Mouse (Mus musculus): ENCODE measurements around the gene Inpp4b. TPM values are rescaled to one million over a fixed set of nuclear protein-coding genes. Genes with fewer than 3 reads are reported as not detected.
"Not testable (repeated sequence)": the region's sequence is repeated elsewhere in the genome, so short reads cannot be mapped to it uniquely, and the experiment has no call there.

Inpp4b gene
- polyA plus RNA-seq, 1 experiment from 2014 or later, result 12.9 TPM

DNA sequence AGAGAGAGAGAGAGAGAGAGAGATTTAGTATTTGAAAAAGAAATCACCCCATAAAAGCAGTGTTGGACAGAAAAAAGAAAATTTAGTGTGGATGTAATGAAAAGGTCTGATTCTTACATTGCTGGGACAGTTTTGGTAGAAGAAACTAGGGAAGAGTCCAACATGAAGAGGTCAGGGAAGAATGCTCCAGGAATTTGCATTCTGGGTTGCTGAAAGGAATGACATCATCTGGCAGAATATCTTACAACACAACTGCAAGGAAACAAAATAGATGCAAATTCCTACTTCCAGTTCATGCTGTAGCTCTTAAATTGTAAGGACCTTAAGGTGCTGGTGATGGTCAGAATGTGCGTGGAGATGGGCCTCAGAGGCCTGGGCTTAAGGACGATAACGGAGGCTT, 650.6 kb downstream of the Inpp4b start:
- Histone ChIP-seq H3K4me2 (no peak overlapping the region), H3K27me3 (no peaks in the 10 kb centered on the region), H3K36me3 (no peaks in the 10 kb centered on the region), H3K9ac (no peak overlapping the region), H3K9me3 (no peaks in the 10 kb centered on the region), H3K4me3 (no peak overlapping the region), H3K27ac (no peak overlapping the region), H3K4me1 (0 out of 2 replicates have a peak, but pooled peaks cover 3% of the 10 kb centered on the region)
- WGBS, result 88% methylated on average over 3 of the region's 3 CpGs
- no peak for ATAC-seq (ENCODE audit: insufficient number of reproducible peaks, low FRiP score, low TSS enrichment, low read depth)

- no peak overlapping the region for H3K4me3 ChIP-seq
- WGBS, result 21% methylated on average over 3 of the region's 3 CpGs
- no peak overlapping the region for H3K27ac ChIP-seq
- no peaks in the 10 kb centered on the region for H3K9me3 ChIP-seq
- no peak overlapping the region for H3K9ac ChIP-seq
- H3K36me3 ChIP-seq, result no peaks in the 10 kb centered on the region
- H3K4me1 ChIP-seq, result 0 out of 2 replicates have a peak, but pooled peaks cover 3% of the 10 kb centered on the region
- no peak for ATAC-seq (ENCODE audit: insufficient number of reproducible peaks, low FRiP score, low TSS enrichment, low read depth)
- H3K4me2 ChIP-seq, result no peak overlapping the region
- H3K27me3 ChIP-seq, result no peaks in the 10 kb centered on the region
These were observed 653.9 kb downstream of the Inpp4b start for GRCm38 (mm10) chr8:81996239-81996638.

GRCm38 (mm10) chr8:81996823-81997222, 654.5 kb downstream of the Inpp4b start:
- no peaks in the 10 kb centered on the region for H3K27me3 ChIP-seq
- WGBS, result 27% methylated on average over 1 of the region's 1 CpGs
- no peak overlapping the region for H3K9ac ChIP-seq
- no peak overlapping the region for H3K4me2 ChIP-seq
- no peak overlapping the region for H3K27ac ChIP-seq
- no peaks in the 10 kb centered on the region for H3K36me3 ChIP-seq
- H3K9me3 ChIP-seq, result no peaks in the 10 kb centered on the region
- H3K4me1 ChIP-seq, result 0 out of 2 replicates have a peak, but pooled peaks cover 3% of the 10 kb centered on the region
- no peak overlapping the region for H3K4me3 ChIP-seq
- ATAC-seq (ENCODE audit: insufficient number of reproducible peaks, low FRiP score, low TSS enrichment, low read depth), result no peak

DNA sequence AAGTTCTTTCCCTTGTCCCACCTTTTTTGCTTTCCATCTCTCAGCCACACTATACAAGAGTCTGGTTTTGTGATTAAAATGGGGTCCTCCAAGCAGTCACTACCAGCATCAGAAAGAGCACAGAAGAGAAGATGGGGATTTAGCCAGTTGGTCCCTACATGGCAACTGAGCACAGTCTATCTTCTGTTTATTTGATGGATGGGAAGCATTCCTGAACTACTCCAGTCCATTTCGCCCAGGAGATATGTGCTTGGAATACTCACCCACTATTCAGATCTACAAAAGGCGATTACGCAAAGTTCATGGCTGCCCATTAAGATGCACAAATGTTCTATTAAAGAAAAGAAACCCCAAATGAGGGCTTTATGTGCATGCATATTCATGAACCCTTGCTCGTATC, 661.8 kb downstream of the Inpp4b start:
- H3K27ac ChIP-seq, result no peak overlapping the region
- no peak for ATAC-seq (ENCODE audit: insufficient number of reproducible peaks, low FRiP score, low TSS enrichment, low read depth)
- H3K27me3 ChIP-seq, result no peaks in the 10 kb centered on the region
- H3K9me3 ChIP-seq, result no peaks in the 10 kb centered on the region
- 93% methylated on average over 4 of the region's 4 CpGs for WGBS
- H3K4me2 ChIP-seq, result no peak overlapping the region
- H3K36me3 ChIP-seq, result no peaks in the 10 kb centered on the region
- H3K4me1 ChIP-seq, result no peaks in the 10 kb centered on the region
- H3K9ac ChIP-seq, result no peak overlapping the region
- H3K4me3 ChIP-seq, result no peak overlapping the region

DNA sequence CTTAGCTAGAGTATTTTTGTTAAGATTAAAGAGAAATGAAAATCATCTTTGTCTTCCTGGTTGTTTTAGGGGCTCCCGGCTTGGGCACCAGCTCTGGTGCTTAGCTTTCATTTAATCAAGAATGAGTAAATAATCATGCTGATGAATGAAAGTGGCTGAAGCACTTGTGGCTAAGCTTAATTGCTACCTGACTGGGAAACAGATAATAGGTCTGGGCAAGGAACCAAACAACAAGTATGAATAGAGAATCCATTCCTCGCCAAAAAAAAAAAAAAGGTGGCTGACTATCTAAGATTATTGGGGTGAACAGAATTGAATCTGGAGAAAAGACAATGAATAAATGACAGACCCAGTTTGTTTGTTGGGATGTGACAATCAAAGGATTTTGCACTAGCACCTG, 663.1 kb downstream of the Inpp4b start:
- no peak for ATAC-seq (ENCODE audit: insufficient number of reproducible peaks, low FRiP score, low TSS enrichment, low read depth)
- Histone ChIP-seq H3K27ac (no peak overlapping the region), H3K9me3 (no peaks in the 10 kb centered on the region), H3K4me2 (no peak overlapping the region), H3K27me3 (no peaks in the 10 kb centered on the region), H3K9ac (no peak overlapping the region), H3K4me1 (no peaks in the 10 kb centered on the region), H3K36me3 (no peaks in the 10 kb centered on the region), H3K4me3 (no peak overlapping the region)
- WGBS, result 78% methylated on average over 2 of the region's 2 CpGs

DNA sequence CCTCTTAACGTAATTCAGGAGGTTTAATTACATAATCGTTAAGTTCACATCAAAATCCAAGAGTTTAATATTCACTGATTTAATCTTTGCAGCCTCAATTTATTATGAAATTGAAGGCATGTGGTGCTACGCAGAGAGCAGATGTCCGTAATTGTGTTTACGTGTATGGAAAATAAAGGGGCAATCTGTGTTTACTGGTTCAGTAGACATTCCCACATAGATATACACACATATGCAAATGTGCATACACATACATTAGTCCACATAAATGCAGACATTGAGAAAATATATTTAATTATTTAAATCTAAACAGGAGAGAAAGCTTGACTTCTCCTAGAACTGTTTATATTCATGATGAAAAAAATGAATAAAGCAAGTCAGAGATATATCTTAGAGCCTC, 675.4 kb downstream of the Inpp4b start:
- Histone ChIP-seq H3K9me3 (no peaks in the 10 kb centered on the region), H3K27ac (no peak overlapping the region), H3K4me1 (no peaks in the 10 kb centered on the region), H3K9ac (no peak overlapping the region), H3K27me3 (no peaks in the 10 kb centered on the region), H3K4me3 (no peak overlapping the region), H3K4me2 (no peak overlapping the region), H3K36me3 (no peaks in the 10 kb centered on the region)
- 64% methylated on average over 5 of the region's 5 CpGs for WGBS
- no peak for ATAC-seq (ENCODE audit: insufficient number of reproducible peaks, low FRiP score, low TSS enrichment, low read depth)

GRCm38 (mm10) chr8:82027401-82027800, 685.0 kb downstream of the Inpp4b start:
- 29% methylated on average over 3 of the region's 3 CpGs for WGBS
- no peak overlapping the region for H3K27ac ChIP-seq
- no peak for ATAC-seq (ENCODE audit: insufficient number of reproducible peaks, low FRiP score, low TSS enrichment, low read depth)

DNA sequence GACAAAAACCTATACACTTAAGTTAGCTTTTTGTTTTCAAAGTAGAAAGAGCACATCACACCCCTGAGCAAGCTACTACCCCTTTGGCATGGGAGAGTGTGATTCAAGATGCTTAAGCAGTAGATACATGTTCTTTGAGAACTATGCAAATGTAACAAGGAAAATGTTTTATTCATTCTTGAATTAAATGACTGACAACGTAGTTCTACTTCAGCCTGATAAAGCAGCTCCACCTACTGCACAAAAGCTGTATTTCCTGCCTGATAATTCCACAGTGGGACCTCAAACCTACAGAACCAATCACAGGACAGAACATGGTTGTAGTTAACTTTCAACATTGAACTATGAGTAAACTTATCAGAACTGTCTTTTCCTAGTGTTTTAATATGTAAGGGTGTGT, 686.5 kb downstream of the Inpp4b start:
- WGBS, result 24% methylated on average over 1 of the region's 1 CpGs
- H3K36me3 ChIP-seq, result no peaks in the 10 kb centered on the region
- no peak overlapping the region for H3K4me2 ChIP-seq
- peaks cover 11% of the 10 kb centered on the region; the same call in 1 of the 2 replicates for H3K4me1 ChIP-seq
- no peak overlapping the region for H3K4me3 ChIP-seq
- ATAC-seq (ENCODE audit: insufficient number of reproducible peaks, low FRiP score, low TSS enrichment, low read depth), result no peak
- no peak overlapping the region for H3K27ac ChIP-seq
- no peak overlapping the region for H3K9ac ChIP-seq
- H3K9me3 ChIP-seq, result no peaks in the 10 kb centered on the region
- no peaks in the 10 kb centered on the region for H3K27me3 ChIP-seq

More at GRCm38 (mm10) chr8:82027401-82027800, 685.0 kb downstream of the Inpp4b start:
- no peak overlapping the region for H3K9ac ChIP-seq
- H3K36me3 ChIP-seq, result no peaks in the 10 kb centered on the region
- H3K4me1 ChIP-seq, result peaks cover 11% of the 10 kb centered on the region; the same call in 1 of the 2 replicates
- H3K4me2 ChIP-seq, result no peak overlapping the region
- H3K4me3 ChIP-seq, result no peak overlapping the region
- H3K9me3 ChIP-seq, result no peaks in the 10 kb centered on the region
- no peaks in the 10 kb centered on the region for H3K27me3 ChIP-seq

GRCm38 (mm10) chr8:82032035-82032434, 689.7 kb downstream of the Inpp4b start:
- H3K9ac ChIP-seq; H3K4me1 ChIP-seq; H3K4me2 ChIP-seq; H3K27ac ChIP-seq; H3K27me3 ChIP-seq; H3K36me3 ChIP-seq; ATAC-seq (ENCODE audit: insufficient number of reproducible peaks, low FRiP score, low TSS enrichment, low read depth); H3K9me3 ChIP-seq; H3K4me3 ChIP-seq: not testable (repeated sequence)

- 58% methylated on average over 3 of the region's 3 CpGs for WGBS
- Histone ChIP-seq H3K4me3 (no peak overlapping the region), H3K27ac (no peak overlapping the region)
These were observed 711.7 kb downstream of the Inpp4b start for GRCm38 (mm10) chr8:82054030-82054429.

GRCm38 (mm10) chr8:82067619-82068018, 725.3 kb downstream of the Inpp4b start:
- Histone ChIP-seq H3K4me2 (no peak overlapping the region), H3K9me3 (no peaks in the 10 kb centered on the region), H3K27ac (no peak overlapping the region), H3K36me3 (no peaks in the 10 kb centered on the region), H3K27me3 (no peaks in the 10 kb centered on the region), H3K4me3 (no peak overlapping the region), H3K9ac (no peak overlapping the region), H3K4me1 (no peaks in the 10 kb centered on the region)
- no peak for ATAC-seq (ENCODE audit: insufficient number of reproducible peaks, low FRiP score, low TSS enrichment, low read depth)
- 78% methylated on average over 3 of the region's 3 CpGs for WGBS

More at GRCm38 (mm10) chr8:82054030-82054429, 711.7 kb downstream of the Inpp4b start:
- H3K9ac ChIP-seq, result no peak overlapping the region
- H3K9me3 ChIP-seq, result no peaks in the 10 kb centered on the region
- no peak for ATAC-seq (ENCODE audit: insufficient number of reproducible peaks, low FRiP score, low TSS enrichment, low read depth)
- no peaks in the 10 kb centered on the region for H3K4me1 ChIP-seq
- no peak overlapping the region for H3K4me2 ChIP-seq
- H3K27me3 ChIP-seq, result no peaks in the 10 kb centered on the region
- H3K36me3 ChIP-seq, result no peaks in the 10 kb centered on the region

GRCm38 (mm10) chr8:82079267-82079666, 736.9 kb downstream of the Inpp4b start:
- Histone ChIP-seq H3K4me3 (no peak overlapping the region), H3K9me3 (no peaks in the 10 kb centered on the region), H3K4me1 (no peaks in the 10 kb centered on the region), H3K9ac (no peak overlapping the region), H3K4me2 (no peak overlapping the region), H3K27me3 (no peaks in the 10 kb centered on the region), H3K27ac (no peak overlapping the region), H3K36me3 (no peaks in the 10 kb centered on the region)
- no peak for ATAC-seq (ENCODE audit: insufficient number of reproducible peaks, low FRiP score, low TSS enrichment, low read depth)

- WGBS, result 94% methylated on average over 7 of the region's 7 CpGs
- H3K4me1 ChIP-seq; H3K9ac ChIP-seq; H3K36me3 ChIP-seq; H3K27me3 ChIP-seq; H3K9me3 ChIP-seq; ATAC-seq (ENCODE audit: insufficient number of reproducible peaks, low FRiP score, low TSS enrichment, low read depth); H3K4me2 ChIP-seq; H3K4me3 ChIP-seq; H3K27ac ChIP-seq: not testable (repeated sequence)
These were observed 744.3 kb downstream of the Inpp4b start for GRCm38 (mm10) chr8:82086631-82087030.

All from limb, embryonic 15.5 days (tissue).